Mouse (Mus musculus): ENCODE data around the gene Olfr1269. TPM values are rescaled to one million over a fixed set of nuclear protein-coding genes. Genes with fewer than 3 reads are reported as not detected.

The Olfr1269 gene
- not detected in 2 replicates for polyA plus RNA-seq (2012)

- no peak for TF ChIP-seq GATA1 (IDR thresholded peaks at IDR 0.05; ENCODE audit: low read length)
These were observed at the start of gene Olfr1269 for GRCm38 (mm10) chr2:90121312-90121711. Olfr1269 (minus strand) TSS chr2:90121412.

- TF ChIP-seq GATA1 (IDR thresholded peaks at IDR 0.05; ENCODE audit: low read length) = no peak
These were observed 32.7 kb upstream of the Olfr1269 start for GRCm38 (mm10) chr2:90153916-90154315.

- TF ChIP-seq GATA1 (IDR thresholded peaks at IDR 0.05; ENCODE audit: low read length) = no peak
These were observed 31.8 kb upstream of the Olfr1269 start, which contains the start of gene Olfr1270 for GRCm38 (mm10) chr2:90152991-90153390. Olfr1270 (minus strand) TSS chr2:90153091.

GRCm38 (mm10) chr2:90142196-90142595 is 21.0 kb upstream of the Olfr1269 start, which contains the start of gene Olfr32:
Olfr32 (minus strand) TSS chr2:90142296.
- no peak for TF ChIP-seq GATA1 (IDR thresholded peaks at IDR 0.05; ENCODE audit: low read length)

- no peak for TF ChIP-seq GATA1 (IDR thresholded peaks at IDR 0.05; ENCODE audit: low read length)
These were observed 51.1 kb downstream of the Olfr1269 start for GRCm38 (mm10) chr2:90070065-90070464.

Other genes with a start within 250 kb of the Olfr1269 start
- not detected in 2 replicates for gene Olfr1257, start 243.0 kb downstream of the Olfr1269 start, polyA plus RNA-seq (2012)
- not detected in 2 replicates for gene Olfr1258, start 194.1 kb downstream of the Olfr1269 start, polyA plus RNA-seq (2012)
- not detected in 2 replicates for gene Olfr1259, start 172.7 kb downstream of the Olfr1269 start, polyA plus RNA-seq (2012)
- not detected in 2 replicates for gene Olfr1260, start 147.1 kb downstream of the Olfr1269 start, polyA plus RNA-seq (2012)
- not detected in 2 replicates for gene Olfr1261, start 130.2 kb downstream of the Olfr1269 start, polyA plus RNA-seq (2012)
- gene Olfr1262, start 121.3 kb downstream of the Olfr1269 start, polyA plus RNA-seq (2012) = not detected in 2 replicates
- gene Olfr1263, start 109.3 kb downstream of the Olfr1269 start, polyA plus RNA-seq (2012) = not detected in 2 replicates
- gene Olfr1264, start 95.8 kb downstream of the Olfr1269 start, polyA plus RNA-seq (2012) = not detected in 2 replicates
- gene Olfr1265, start 86.1 kb downstream of the Olfr1269 start, polyA plus RNA-seq (2012) = not detected in 2 replicates
- not detected in 2 replicates for gene Olfr140, start 57.8 kb downstream of the Olfr1269 start, polyA plus RNA-seq (2012)
- not detected in 2 replicates for gene Olfr32, start 20.9 kb upstream of the Olfr1269 start, polyA plus RNA-seq (2012)
- not detected in 2 replicates for gene Olfr1270, start 31.7 kb upstream of the Olfr1269 start, polyA plus RNA-seq (2012)
- gene Olfr1506, start 103.1 kb upstream of the Olfr1269 start, polyA plus RNA-seq (2012) = not detected in 2 replicates
- gene Olfr142, start 136.2 kb upstream of the Olfr1269 start, polyA plus RNA-seq (2012) = not detected in 2 replicates
- gene Olfr1271, start 149.6 kb upstream of the Olfr1269 start, polyA plus RNA-seq (2012) = not detected in 2 replicates
- gene Olfr1272, start 171.4 kb upstream of the Olfr1269 start, polyA plus RNA-seq (2012) = not detected in 2 replicates
- not detected in 2 replicates for gene Gm13769, start 200.8 kb upstream of the Olfr1269 start, polyA plus RNA-seq (2012)